Mouse (Mus musculus) liver, postnatal 0 days (tissue): ENCODE measurements around the gene Serpine1.

ENCODE experiments used
- CTCF ChIP-seq: sonication (generic); IDR thresholded peaks from 2 replicates; pipeline ENCODE4 v1.5.1; 2016; ENCODE audit warnings: antibody characterized with exemption, low read depth
- EP300 ChIP-seq: IDR thresholded peaks from 2 replicates; pipeline ENCODE4 v1.6.1; 2016; ENCODE audit warnings: antibody characterized with exemption, low read depth, mild to moderate bottlenecking

DNA sequence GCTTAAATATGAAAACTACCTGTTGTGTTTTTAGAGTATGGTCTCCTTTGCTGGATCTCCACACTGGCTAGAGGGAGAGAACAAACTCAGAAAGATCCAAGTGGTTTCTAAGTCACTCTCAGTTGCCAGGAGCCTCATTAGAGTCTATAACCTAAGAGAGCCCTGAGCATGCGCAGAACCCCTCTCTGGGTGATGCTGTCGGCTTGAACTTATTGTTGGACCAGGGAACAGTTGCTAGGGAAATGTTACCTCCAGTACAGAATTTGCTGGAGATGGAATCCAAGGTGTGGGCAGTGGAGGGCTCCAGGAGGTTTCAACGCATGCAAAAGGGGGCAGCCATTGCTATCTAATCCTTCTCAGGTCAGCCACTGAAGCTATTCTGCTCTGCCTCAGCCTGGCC is 47.8 kb downstream of the Serpine1 start:
- TF ChIP-seq CTCF = no peak
- TF ChIP-seq EP300 = no peak
